Mouse (Mus musculus) spleen, postnatal 36 days (tissue): ENCODE data around the gene Zfp422.
"Not testable (repeated sequence)": the region's sequence is repeated elsewhere in the genome, so short reads cannot be mapped to it uniquely, and the experiment has no call there.

Experiments used
- DNase-seq, 2 experiments: peaks; one replicate each; pipeline ENCODE4 v3.0.0; 2022; ENCODE audit warnings: low spot score in 2 of 2, mixed read lengths in 1 of 2

The Zfp422 gene

DNA sequence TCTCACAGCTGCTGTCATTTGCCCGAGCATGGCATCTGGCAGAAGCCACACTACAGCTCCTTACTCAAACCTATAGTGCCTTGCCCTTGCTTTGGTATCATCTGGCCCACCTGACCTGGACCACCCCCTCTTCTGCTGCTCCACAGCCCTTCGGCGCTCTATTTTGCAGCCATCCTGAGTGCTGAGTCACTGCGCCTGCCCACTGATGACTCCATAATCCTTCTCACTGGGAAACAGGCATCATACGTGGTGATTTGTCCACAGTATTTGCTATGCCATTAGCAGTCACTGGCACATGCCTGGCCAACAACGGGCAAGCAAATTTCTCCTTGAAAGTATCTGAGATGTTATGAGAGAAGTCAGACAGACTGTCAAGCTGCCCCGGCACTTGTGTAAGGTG is 21.0 kb upstream of the Zfp422 start:
- DNase-seq: no peak

DNA sequence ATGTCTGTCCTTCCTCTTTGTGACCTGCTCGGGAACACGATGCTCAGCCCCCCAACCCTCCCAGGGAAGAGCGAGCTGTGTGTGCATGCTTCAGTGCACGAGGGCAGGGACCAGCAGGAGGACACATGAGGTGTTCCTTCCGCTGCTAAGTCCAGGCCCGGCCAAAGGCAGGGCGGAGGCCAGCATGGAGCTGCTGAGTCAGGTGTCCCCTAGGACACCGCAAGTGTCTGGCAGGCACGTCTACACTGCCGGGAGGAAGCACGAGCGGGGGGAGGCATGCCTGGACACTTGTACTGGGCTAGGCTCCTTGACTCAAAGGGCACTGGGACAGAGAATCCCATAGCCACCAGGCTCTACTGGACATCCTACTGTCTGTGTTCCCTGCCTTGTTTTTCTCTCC is 19.0 kb upstream of the Zfp422 start:
- no peak for DNase-seq

- DNase-seq: no peak
These were observed 15.5 kb upstream of the Zfp422 start for GRCm38 (mm10) chr6:116644335-116644734.

DNA sequence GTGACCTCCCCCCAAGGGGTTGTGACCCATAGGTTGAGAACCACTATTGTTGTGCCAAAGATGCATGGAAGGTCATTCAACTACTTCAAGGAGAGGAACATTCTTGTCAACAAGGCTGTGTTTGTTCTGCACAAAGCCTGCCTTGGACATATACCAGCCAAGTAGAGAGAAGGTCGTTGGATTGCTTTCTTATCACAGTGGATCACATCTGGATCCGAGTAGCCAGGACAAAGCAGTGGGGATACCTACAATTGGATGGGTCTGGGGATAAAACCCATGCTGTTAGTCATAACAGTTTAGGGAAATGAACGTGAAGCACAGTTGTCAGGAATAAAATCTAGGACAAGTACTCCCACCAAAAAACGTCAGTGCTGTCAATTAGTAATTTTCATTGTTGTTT is 15.1 kb upstream of the Zfp422 start:
- DNase-seq: no peak

- no peak for DNase-seq
These were observed 14.1 kb upstream of the Zfp422 start for GRCm38 (mm10) chr6:116642942-116643341.

DNA sequence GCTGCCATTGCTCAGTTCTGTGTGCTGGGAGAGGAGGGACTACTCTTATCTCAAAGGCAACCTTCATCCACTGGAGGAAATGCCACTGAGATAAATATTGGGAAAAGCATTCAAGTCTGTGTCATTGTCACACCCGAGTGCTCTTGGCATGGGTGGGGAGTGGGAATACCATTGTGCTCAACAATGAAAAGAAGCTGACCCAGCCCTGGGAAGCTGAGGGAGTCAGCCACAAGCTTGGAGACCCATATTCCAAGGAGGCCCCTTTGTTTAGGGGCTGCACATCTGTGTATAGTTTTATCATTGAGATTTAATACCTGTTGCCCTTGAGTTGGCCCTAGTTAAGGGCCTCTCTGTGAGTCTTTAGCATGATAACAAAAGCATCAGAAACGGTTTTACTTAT is 10.9 kb upstream of the Zfp422 start:
- DNase-seq: no peak

DNA sequence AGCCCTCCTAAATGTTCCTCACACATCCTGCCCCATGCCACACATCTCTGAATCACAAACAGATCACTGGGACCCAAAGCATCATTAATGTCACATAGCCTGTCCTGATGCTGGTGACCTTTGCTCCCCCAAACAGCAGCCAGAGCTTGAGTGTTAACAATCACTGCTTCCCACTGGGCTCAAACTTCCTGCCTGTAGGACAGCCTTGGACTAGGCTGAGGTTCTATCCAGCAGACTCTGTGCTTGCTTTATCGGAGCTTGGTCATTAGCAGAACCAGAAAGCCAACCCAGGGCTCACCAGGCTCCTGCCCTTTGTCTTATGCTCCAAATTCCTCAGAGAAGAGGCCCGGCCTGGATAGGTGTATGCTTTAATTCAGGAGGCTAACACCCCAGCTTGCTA is 10.1 kb upstream of the Zfp422 start:
- no peak for DNase-seq

- no peak for DNase-seq
These were observed 8.7 kb upstream of the Zfp422 start for GRCm38 (mm10) chr6:116637496-116637895.

DNA sequence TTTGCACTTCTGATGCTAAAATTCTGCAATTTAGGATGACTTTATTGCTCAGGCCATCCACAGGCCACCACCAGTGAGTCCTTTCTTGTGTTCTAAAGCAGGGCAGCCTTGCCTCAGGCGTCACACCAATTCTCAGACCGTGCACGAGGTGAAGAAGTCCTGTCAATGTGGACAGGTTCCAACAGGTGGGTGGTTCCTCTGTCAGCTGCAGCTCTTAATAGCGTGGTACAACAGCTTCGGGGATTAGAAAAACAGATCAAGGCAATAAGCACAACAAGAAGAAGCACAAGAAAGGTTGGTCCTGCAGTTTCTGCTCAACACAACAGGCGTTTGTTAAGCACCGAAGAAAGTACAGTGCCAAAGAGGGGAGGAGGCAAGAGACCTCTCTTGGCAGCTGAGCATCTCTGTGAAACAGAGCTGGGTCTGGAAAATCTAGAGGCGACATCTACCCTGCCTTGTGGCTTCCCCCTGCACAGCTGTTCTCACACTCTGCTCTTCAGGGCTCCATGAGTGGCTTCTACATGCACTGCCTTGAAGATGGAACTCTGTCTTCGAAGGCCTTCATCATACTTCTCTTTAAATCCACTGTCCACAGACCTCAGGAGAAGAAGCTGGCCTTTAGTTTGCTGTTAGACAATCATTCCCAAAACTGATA is 7.9 kb upstream of the Zfp422 start:
- no peak for DNase-seq

DNA sequence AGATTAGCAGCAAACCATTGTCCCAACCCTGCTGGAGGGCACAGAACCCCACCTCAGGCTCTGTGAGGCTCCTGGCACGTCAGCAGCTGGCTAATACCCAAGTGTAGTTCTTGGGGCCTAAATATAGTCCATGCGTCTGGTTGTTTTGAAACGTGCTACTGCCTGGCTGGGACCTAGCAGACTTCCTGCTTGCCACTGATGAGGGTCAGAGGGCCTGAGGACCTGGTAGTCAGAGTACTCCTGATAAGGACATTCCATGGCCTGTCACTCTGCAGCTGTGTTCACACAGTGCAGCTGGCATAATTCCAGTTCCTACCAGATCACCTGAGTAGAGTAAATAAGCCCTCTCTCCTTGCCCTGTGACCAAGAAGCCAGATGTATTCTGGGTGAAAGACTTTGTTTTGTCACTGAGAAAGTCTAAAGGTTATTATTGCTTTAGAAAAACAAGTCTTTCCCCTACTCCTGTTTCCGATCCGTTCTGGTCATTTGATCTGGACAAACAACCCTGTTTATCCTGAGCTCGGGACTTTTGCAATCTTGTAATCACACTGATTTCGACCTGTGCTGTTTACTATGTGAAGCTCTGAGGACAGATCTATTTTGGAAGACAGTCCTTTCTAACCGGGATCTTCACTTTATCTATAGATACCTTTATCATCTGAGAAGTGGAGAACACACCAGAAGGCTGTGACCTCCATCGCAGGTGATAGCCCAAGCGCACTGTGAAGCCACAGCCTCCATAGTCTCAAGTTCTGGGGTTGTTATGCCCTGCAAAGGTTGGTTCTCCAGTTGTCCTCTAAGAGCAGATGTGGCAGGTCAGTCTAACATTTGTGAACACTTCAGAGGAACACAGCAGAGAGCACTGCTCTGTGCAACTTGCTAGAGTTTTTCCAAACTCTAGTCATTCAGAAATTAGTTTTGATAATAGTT is 6.7 kb upstream of the Zfp422 start:
- no peak for DNase-seq

GRCm38 (mm10) chr6:116633741-116634695 is 5.2 kb upstream of the Zfp422 start:
- no peak for DNase-seq

DNA sequence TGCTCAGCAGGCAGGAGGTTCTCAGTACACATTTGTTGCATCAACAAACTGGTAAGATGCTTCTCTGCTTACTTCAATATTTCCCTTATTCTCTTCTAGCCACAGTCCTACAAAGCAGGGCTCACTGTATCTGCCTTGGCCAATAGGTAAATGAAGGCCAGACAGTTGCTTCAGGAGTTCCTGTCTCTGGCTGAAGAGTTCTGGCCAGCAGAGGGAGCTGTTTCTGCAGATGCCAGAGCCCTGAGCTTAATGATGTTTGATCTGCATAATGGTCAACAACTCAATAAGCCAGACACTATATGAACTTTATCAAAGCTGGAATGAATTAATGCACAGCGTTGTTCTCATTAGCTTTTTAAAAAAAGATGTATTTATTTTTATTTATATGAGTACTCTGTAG is 3.3 kb upstream of the Zfp422 start:
- peak; percentile 68 to 69 for DNase-seq

- DNase-seq: no peak
These were observed 967 bp upstream of the Zfp422 start for GRCm38 (mm10) chr6:116629766-116630165.

DNA sequence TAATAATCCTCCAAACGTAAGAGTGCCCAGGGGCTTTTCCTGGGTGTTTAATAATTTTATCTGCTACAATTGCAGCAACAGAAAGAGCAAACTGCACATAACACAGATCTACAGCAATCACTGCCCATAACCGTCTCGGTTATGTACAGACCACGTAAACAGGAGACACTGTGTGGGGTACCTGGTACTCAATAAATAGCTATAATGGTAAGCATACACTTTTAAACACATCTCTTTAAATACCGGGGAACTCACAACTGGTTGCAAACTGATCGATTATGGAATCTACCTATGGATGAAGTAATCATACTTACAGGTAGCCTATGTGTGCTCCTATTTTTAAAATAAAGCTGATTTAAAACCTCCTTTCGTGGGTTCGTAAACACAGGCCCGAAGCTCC is 704 bp downstream of the Zfp422 start:
- DNase-seq: no peak

DNA sequence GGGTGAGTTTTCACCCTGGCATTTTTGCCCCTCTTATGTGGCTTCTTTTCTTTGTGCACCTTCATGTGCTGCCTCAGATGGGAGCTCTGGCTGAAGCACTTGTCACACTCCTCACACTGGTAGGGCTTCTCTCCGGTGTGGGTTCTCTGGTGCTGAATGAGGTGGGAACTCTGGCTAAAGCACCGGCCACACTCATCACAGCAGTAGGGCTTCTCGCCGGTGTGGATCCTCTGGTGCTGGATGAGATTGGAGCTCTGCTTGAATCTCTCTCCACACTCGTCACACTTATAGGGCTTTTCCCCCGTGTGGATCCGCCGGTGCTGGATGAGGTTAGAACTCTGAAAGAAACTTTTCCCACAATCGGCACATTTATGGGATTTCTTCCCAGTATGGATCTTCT is 2.4 kb downstream of the Zfp422 start:
- DNase-seq: not testable (repeated sequence)

DNA sequence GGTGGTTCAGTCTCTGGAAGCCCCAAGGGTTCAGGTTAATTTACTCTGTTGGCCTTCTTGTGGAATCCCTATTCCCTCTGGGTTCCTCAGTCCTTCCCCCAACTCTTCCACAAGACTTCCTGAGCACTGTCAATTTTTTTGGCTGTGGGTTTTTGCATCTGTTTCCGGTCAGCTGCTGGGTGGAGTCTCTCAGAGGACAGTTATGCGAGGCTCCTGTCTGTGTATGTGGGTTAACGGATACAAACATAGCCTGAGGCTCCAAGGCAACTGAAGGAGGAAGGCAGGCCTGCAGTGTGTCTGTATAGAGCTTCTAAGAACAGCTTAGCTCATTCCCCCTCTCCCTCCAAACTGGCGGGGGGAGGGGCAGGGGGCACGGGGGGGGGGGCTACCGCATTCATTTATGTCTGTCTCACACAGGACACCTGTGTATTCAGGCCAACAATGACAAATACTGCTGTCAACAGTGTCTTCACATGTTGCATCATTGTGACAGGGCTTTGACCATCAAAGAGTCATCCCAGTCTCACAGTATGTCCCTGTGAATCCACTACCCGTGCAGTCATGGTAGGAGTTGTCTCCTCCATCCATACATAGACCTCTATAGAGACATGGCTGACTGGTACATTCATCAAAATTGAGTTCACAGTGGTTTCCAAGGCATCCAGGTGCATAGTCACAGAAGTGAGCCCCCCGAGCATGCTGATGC is 7.3 kb downstream of the Zfp422 start:
- no peak for DNase-seq

DNA sequence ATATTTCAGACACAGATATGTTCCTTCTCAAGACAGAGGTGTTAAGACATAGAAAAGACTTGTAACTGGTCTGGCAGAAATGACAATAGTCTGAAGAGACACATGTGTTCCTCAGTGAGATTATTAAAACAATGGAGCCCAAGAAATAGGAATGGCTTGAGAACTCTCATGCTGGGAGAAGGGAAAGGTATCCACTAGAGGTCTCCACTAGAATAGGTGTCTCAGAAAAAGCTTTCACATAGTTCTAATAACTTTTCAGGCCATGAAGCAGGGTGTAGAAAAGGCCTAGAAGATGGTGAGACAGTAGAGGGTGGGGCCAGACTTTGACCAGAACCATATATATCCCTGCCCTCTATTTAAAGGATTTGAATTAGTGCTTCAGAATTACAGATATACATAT is 10.7 kb downstream of the Zfp422 start:
- DNase-seq: no peak

- DNase-seq: no peak
These were observed 13.1 kb downstream of the Zfp422 start for GRCm38 (mm10) chr6:116615719-116616118.

GRCm38 (mm10) chr6:116607230-116607629 is 21.6 kb downstream of the Zfp422 start:
- DNase-seq: no peak

- not testable (repeated sequence) for DNase-seq
These were observed 27.8 kb downstream of the Zfp422 start for GRCm38 (mm10) chr6:116600969-116601368.

DNA sequence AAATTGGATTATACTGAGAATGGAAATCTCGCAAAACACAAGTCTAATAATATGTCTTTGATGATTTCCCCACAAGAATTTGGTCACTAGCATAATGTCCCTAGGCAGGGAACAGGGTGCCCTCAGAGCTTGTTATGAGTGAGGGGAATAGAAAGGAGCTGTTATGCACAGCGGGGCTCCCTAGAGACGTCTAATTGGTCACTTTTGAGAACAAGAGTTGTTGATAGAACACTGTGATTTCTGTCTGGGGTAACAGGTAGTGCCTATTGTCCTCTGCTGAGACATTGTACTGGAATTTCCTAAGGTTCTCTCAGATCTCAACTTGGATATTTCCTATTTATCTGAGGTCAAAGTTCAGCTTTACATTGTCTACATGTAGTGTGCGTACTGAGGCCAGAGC is 44.7 kb downstream of the Zfp422 start, which contains the start of gene Olfr215:
Olfr215 (minus strand) TSS at position 101 of the 400 bp plus-strand sequence.
- DNase-seq: no peak
